Mouse (Mus musculus) forebrain, embryonic 14.5 days (tissue): Measurements from ENCODE around the gene Cdc25b. TPM values are rescaled to one million over a fixed set of nuclear protein-coding genes. Genes with fewer than 3 reads are reported as not detected.

Experiments
- ATAC-seq: fragments of 200-750 bp; cut with Nextera tagmentation; 2 replicates; pipeline ENCODE4 v1.8.0; 2017; ENCODE audit warnings: mild to moderate bottlenecking, moderate library complexity
- DNase-seq: peaks from one replicate; pipeline ENCODE4 v3.0.0-alpha.2; 2015; ENCODE audit warnings: low spot score
- H3K27ac ChIP-seq: fragments of 300-500 bp; sonication (generic); 2 replicates; pipeline ENCODE4 v1.5.1; 2014; ENCODE audit warnings: low read depth, mild to moderate bottlenecking, control low read depth, low read length, moderate library complexity
- H3K27me3 ChIP-seq: fragments of 300-500 bp; sonication (generic); replicated peaks from 2 replicates; pipeline ENCODE4 v1.6.1; 2014; ENCODE audit warnings: low read length, control low read depth, mixed read lengths; ENCODE audit not compliant: control insufficient read depth, insufficient read depth
- H3K36me3 ChIP-seq: fragments of 300-500 bp; sonication (generic); 2 replicates; pipeline ENCODE4 v1.6.1; 2014; ENCODE audit warnings: low read length, control low read depth; ENCODE audit not compliant: control insufficient read depth, insufficient read depth
- H3K4me1 ChIP-seq: fragments of 300-500 bp; sonication (generic); 2 replicates; pipeline ENCODE4 v1.6.1; 2014; ENCODE audit warnings: antibody characterized with exemption, low read length, control low read depth; ENCODE audit not compliant: control insufficient read depth, insufficient read depth
- H3K4me2 ChIP-seq: fragments of 300-500 bp; sonication (generic); 2 replicates; pipeline ENCODE4 v1.6.1; 2014; ENCODE audit warnings: mild to moderate bottlenecking, control low read depth, low read length
- H3K4me3 ChIP-seq: fragments of 300-500 bp; sonication (generic); 2 replicates; pipeline ENCODE4 v1.5.1; 2014; ENCODE audit warnings: low read depth, low read length, control low read depth
- H3K9ac ChIP-seq: fragments of 300-500 bp; sonication (generic); 2 replicates; pipeline ENCODE4 v1.6.1; 2014; ENCODE audit warnings: mild to moderate bottlenecking, low read length, control low read depth, moderate library complexity
- H3K9me3 ChIP-seq: fragments of 300-500 bp; sonication (generic); replicated peaks from 2 replicates; pipeline ENCODE4 v1.6.1; 2016; ENCODE audit warnings: low read length, control low read depth, mixed read lengths; ENCODE audit not compliant: control insufficient read depth
- whole genome bisulfite sequencing: fragments of 180-500 bp; shearing (Covaris S2); extraction: QIAGEN DNeasy Blood & Tissue Kit; methylation state at CpG from one replicate; pipeline ENCODE4 v1.1.7; 2014; 5-methylcytosine and 5-hydroxymethylcytosine counted together
- polyA plus RNA-seq: library from polyadenylated mRNA; unstranded; fragments of >200 nt; fragmentation: Nextera tagmentation; extraction: Ambion mirVana; gene quantifications from 2 replicates; pipeline ENCODE4 v1.2.1, GENCODE M21; 2014

Cdc25b gene
- polyA plus RNA-seq, 1 experiment from 2014 or later = 32.0 TPM

GRCm38 (mm10) chr2:131143007-131143780 lies 43.6 kb upstream of the Cdc25b start:
- ATAC-seq = peak; percentile 50
- H3K4me2 ChIP-seq = no peak overlapping the region
- WGBS = 66% methylated on average over 22 of the region's 22 CpGs

DNA sequence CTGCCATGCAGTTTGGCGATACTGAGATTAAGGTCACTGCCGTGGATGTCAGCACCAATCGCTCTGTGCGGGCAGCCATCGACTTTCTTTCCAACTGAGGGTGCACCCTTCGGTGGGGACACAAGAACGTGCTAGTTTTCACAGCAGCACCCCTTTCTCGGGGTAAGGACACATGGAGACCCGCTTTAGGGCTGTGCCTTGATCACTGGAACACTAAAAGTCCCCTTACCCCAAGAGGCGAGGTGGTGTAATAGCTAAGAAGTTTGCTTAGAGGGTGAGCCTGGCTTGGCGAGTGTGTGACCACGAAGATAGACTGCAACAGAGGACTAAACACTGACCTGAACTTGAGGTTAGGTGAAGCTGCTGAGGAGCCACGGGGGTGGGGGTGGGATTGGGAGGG lies 41.6 kb upstream of the Cdc25b start:
- Histone ChIP-seq H3K36me3 (peaks cover 62% of the 10 kb centered on the region), H3K4me2 (no peak overlapping the region), H3K4me3 (no peak overlapping the region), H3K27me3 (no peaks in the 10 kb centered on the region), H3K9me3 (no peaks in the 10 kb centered on the region), H3K4me1 (no peaks in the 10 kb centered on the region), H3K9ac (no peak overlapping the region), H3K27ac (no peak overlapping the region)
- ATAC-seq (no peak), DNase-seq (no peak)
- 78% methylated on average over 13 of the region's 13 CpGs for WGBS

More at GRCm38 (mm10) chr2:131143007-131143780, 43.6 kb upstream of the Cdc25b start:
- no peak for DNase-seq
- no peaks in the 10 kb centered on the region for H3K9me3 ChIP-seq
- H3K9ac ChIP-seq = no peak overlapping the region
- peaks cover 45% of the 10 kb centered on the region for H3K36me3 ChIP-seq
- H3K27ac ChIP-seq = no peak overlapping the region
- H3K27me3 ChIP-seq = no peaks in the 10 kb centered on the region
- H3K4me1 ChIP-seq = no peaks in the 10 kb centered on the region
- H3K4me3 ChIP-seq = no peak overlapping the region

DNA sequence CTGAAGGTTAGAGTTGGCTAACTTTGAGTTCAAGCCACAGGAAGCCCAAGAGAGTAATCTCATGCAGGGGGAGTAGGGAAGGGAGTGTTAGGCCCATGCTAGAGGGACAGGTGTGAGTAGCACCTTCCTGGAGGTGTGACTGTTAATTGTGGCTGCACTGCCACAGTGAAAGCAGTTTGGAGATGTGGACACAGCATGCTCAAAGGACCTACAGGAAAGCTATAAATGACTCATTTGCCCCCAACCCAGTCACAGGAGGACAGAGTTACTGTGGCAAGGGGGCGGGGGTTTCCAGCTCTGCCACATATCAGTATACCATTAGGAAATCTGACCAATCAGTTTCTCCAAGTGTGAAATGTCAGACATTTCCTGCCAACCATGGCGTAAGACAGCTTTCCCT lies 41.2 kb upstream of the Cdc25b start:
- H3K27me3 ChIP-seq = no peaks in the 10 kb centered on the region
- no peak overlapping the region for H3K27ac ChIP-seq
- no peaks in the 10 kb centered on the region for H3K4me1 ChIP-seq
- H3K36me3 ChIP-seq = peaks cover 62% of the 10 kb centered on the region
- no peak overlapping the region for H3K4me3 ChIP-seq
- H3K9ac ChIP-seq = no peak overlapping the region
- 95% methylated on average over 2 of the region's 2 CpGs for WGBS
- no peak for DNase-seq
- no peak for ATAC-seq
- no peaks in the 10 kb centered on the region for H3K9me3 ChIP-seq
- no peak overlapping the region for H3K4me2 ChIP-seq

DNA sequence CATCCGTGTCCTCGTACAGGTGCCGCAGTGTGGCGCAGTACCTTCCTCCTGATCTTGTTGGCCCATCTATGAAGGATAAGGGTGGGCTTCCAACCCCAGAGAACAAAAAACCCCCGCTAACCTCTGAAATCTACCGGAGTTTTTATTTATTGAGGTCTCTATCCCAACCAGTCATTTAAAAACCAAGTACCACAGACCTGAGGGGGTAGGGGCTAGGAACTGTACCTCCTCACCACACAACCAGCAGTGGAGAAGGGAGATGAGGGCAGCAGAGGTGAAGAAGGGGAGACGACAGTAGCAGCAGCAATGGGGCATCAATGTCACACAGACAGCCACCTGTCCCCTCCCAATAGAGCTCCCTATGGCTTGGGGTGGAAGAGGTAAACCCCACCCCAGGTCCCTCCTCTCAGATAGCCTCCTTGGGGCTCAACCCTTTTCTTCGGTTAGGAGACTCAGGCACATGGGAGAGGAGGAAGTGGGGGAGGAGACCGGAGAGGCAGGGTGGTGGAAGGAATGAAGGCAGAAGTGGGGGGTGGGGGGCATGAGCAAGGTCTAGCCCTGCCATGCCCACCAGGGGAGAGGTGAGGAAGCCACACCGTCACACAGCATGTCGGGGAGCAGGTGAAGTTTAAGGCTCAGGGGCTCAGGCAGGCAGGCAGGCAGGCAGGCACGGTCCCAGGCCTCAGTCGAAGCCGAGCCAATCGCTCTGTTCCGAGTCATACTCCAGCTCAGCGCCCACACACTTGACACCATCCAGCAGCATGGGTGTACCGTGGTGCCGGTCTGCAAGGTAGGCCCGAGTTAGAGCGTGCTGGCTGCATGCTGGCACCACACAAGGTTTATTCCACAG lies 40.3 kb upstream of the Cdc25b start:
- Histone ChIP-seq H3K4me3 (no peak overlapping the region), H3K27me3 (no peaks in the 10 kb centered on the region), H3K4me2 (no peak overlapping the region), H3K36me3 (peaks cover 69% of the 10 kb centered on the region), H3K9ac (no peak overlapping the region), H3K4me1 (no peaks in the 10 kb centered on the region), H3K27ac (no peak overlapping the region), H3K9me3 (no peaks in the 10 kb centered on the region)
- no peak for DNase-seq
- WGBS = 92% methylated on average over 21 of the region's 21 CpGs
- ATAC-seq = no peak

- no peaks in the 10 kb centered on the region for H3K4me1 ChIP-seq
- H3K4me3 ChIP-seq = no peak overlapping the region
- no peaks in the 10 kb centered on the region for H3K9me3 ChIP-seq
- ATAC-seq = no peak
- no peaks in the 10 kb centered on the region for H3K27me3 ChIP-seq
- no peak overlapping the region for H3K9ac ChIP-seq
- H3K4me2 ChIP-seq = no peak overlapping the region
- whole genome bisulfite sequencing = 99% methylated on average over 8 of the region's 8 CpGs
- H3K36me3 ChIP-seq = peaks cover 75% of the 10 kb centered on the region
- no peak for DNase-seq
- H3K27ac ChIP-seq = no peak overlapping the region
Measured at GRCm38 (mm10) chr2:131147043-131147365, 39.7 kb upstream of the Cdc25b start.

DNA sequence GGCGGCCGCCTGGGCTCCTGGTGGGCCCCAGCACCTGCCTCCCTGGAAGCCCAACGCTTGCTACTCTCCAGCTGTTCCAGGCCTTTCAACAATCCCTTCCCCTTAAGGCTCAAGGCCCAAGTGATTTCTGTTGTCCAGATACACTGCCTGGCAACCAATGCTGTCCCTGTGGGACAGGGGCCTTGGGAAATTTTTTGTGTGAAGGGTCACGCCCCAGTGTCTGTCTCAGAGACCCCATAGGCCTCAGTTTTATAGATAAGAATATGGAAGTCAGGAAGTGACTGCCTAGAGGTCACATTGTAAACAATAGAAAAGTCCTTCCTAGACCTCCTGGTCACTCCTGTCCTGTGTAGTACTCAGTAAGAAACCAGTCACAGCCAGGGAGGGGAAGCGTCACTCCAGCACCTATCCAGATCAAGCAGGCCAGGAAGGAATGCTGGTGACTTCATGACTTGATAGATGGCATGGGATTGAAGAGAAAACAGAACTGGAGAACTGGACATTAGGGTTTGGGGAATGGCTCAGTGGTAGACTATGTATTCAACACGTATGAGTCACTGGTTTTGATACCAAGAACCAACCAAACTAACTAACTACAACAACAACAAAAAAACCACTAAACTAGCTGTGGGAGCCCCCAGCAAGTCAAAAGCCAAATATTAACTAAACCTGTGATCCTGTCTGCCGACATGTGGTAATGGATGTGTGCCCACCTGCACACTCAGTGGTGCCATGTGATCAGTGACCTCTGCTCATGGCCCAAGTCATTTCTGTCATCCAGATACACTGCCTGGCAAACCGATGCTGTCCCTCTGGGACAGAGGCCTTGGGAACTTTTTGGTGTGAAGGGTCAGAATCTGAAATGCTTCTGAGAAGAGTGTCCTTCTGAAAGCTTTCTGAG lies 38.1 kb upstream of the Cdc25b start:
- no peak for ATAC-seq
- no peak overlapping the region for H3K4me3 ChIP-seq
- H3K4me1 ChIP-seq = no peaks in the 10 kb centered on the region
- H3K4me2 ChIP-seq = no peak overlapping the region
- H3K9me3 ChIP-seq = no peaks in the 10 kb centered on the region
- no peak overlapping the region for H3K27ac ChIP-seq
- no peak for DNase-seq
- H3K36me3 ChIP-seq = peaks cover 86% of the 10 kb centered on the region
- no peak overlapping the region for H3K9ac ChIP-seq
- no peaks in the 10 kb centered on the region for H3K27me3 ChIP-seq
- 93% methylated on average over 8 of the region's 8 CpGs for WGBS

DNA sequence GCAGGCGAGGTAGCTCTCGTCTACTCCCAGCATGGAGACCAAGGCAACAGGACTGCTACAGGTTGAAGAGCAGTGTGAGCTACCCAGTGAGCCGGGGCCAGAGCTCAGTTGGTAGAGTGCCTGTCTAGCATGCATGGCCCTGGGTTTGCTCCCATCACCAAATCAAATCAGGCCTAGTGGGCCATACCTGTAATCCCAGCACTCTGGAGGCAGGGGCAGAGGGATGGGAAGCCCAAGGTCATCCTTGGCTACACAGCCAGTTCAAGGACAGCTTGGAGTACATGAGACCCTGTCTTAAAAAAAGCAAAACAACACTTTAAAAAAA lies 37.5 kb upstream of the Cdc25b start:
- H3K4me1 ChIP-seq = no peaks in the 10 kb centered on the region
- H3K36me3 ChIP-seq = peaks cover 83% of the 10 kb centered on the region
- no peak overlapping the region for H3K4me3 ChIP-seq
- no peaks in the 10 kb centered on the region for H3K9me3 ChIP-seq
- ATAC-seq (no peak), DNase-seq (no peak)
- no peak overlapping the region for H3K9ac ChIP-seq
- H3K27me3 ChIP-seq = no peaks in the 10 kb centered on the region
- 94% methylated on average over 3 of the region's 3 CpGs for WGBS
- no peak overlapping the region for H3K27ac ChIP-seq
- H3K4me2 ChIP-seq = no peak overlapping the region

DNA sequence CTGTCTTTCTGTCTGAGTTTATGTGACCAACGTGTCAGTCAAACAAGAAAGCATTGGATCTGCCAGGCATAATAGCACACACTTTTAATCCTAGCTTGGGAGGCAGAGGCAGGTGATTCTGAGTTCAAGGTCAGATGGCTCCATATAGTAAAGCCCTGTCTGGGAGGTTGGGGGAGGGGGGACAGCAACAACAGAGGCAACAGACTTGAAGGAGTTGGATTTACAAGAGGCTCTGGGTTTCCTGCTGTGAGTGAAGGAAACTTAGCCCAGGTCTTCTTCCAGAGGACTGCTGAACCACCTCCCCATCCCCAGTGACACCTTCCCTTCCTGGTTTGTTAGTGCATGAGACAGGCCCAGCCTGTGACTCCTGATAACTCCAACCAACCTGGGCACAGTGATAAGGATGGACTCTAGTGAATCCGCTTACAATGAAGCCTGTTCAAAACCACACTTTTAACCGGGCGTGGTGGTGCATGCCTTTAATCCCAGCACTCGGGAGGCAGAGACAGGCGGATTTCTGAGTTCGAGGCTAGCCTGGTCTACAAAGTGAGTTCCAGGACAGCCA lies 34.5 kb upstream of the Cdc25b start:
- no peaks in the 10 kb centered on the region for H3K9me3 ChIP-seq
- no peak overlapping the region for H3K9ac ChIP-seq
- H3K4me1 ChIP-seq = no peaks in the 10 kb centered on the region
- no peak overlapping the region for H3K4me2 ChIP-seq
- no peak overlapping the region for H3K27ac ChIP-seq
- H3K27me3 ChIP-seq = no peaks in the 10 kb centered on the region
- H3K36me3 ChIP-seq = peaks cover 59% of the 10 kb centered on the region
- 95% methylated on average over 7 of the region's 7 CpGs for WGBS
- no peak overlapping the region for H3K4me3 ChIP-seq
- no peak for DNase-seq
- ATAC-seq = no peak
